ENCODE assay signal across 9 mouse cellular contexts in genomic region chr6:54917523-54917922, GRCm38 (mm10). TPM values are rescaled to one million over a fixed set of nuclear protein-coding genes. Genes with fewer than 3 reads are reported as not detected.
DNase-seq lines count a peak whose midpoint lies in the region; ATAC-seq and TF ChIP-seq lines count a peak whose summit lies in the region.
"Had no signal": no experiment of that assay in that cellular context is flagged by ENCODE, and none has a peak within 500 bp of the region (broad histone marks: within the 10 kb centered on the region; RNA-seq: fewer than 3 reads in every experiment).

No protein-coding gene starts in this region.

- no peak overlapping the region for H3K9ac ChIP-seq in liver, adult 2 months (ENCODE audit: low read depth, low read length)
- no peak overlapping the region for H3K9ac ChIP-seq in liver, embryonic 11.5 days (ENCODE audit: low read depth, low read length)
- H3K9ac ChIP-seq in heart, embryonic 16.5 days (ENCODE audit: low read length) = no peak overlapping the region

- H3K27me3 ChIP-seq in liver, adult 2 months (ENCODE audit: control insufficient read depth, insufficient read depth, low read length) = no peaks in the 10 kb centered on the region
- no peaks in the 10 kb centered on the region for H3K27me3 ChIP-seq in liver, embryonic 11.5 days (replicated peaks; ENCODE audit: control insufficient read depth, insufficient read depth, low read length)
- H3K27me3 ChIP-seq in heart, embryonic 16.5 days (ENCODE audit: control insufficient read depth, insufficient read depth, low read length) = no peaks in the 10 kb centered on the region

- H3K4me3 ChIP-seq in liver, adult 2 months (ENCODE audit: insufficient read depth, low read depth, low read length) = no peak overlapping the region
- no peak overlapping the region for H3K4me3 ChIP-seq in liver, embryonic 11.5 days (ENCODE audit: low read depth, low read length)
- no peak overlapping the region for H3K4me3 ChIP-seq in heart, embryonic 16.5 days (ENCODE audit: low read length)
- H3K4me3 ChIP-seq: erythroblast, embryonic 14.5 days had no signal

- no peaks in the 10 kb centered on the region for H3K79me2 ChIP-seq in liver, adult 2 months (ENCODE audit: control insufficient read depth, insufficient read depth, low read length)

- peak; percentile 46 for DNase-seq in liver, adult 2 months (ENCODE audit: extremely low read depth, low read depth, low spot score)
- DNase-seq in liver, embryonic 11.5 days (ENCODE audit: low spot score) = no peak
- peak; percentile 24 for DNase-seq in MN1 (ENCODE audit: low spot score)
- DNase-seq in cerebellum, postnatal 36 days = peak; percentile 15 to 19
- DNase-seq in layer of hippocampus, postnatal 14 days (ENCODE audit: low spot score in 2 of 2) = peak; percentile 20 to 47
- peak; percentile 37 for DNase-seq in mesoderm, embryonic 11.5 days (ENCODE audit: low read depth, low spot score)
- DNase-seq in thymus, postnatal 36 days = peak; percentile 55 to 56

- H3K36me3 ChIP-seq in liver, adult 2 months (ENCODE audit: control insufficient read depth, insufficient read depth, low read length) = no peaks in the 10 kb centered on the region
- H3K36me3 ChIP-seq in liver, embryonic 11.5 days (ENCODE audit: control insufficient read depth, insufficient read depth, low read length) = no peaks in the 10 kb centered on the region
- H3K36me3 ChIP-seq in heart, embryonic 16.5 days (ENCODE audit: control insufficient read depth, insufficient read depth) = no peaks in the 10 kb centered on the region

- 33% methylated on average over 4 of the region's 4 CpGs for WGBS in liver, adult 2 months
- 25% methylated on average over 4 of the region's 4 CpGs for WGBS in liver, embryonic 11.5 days
- 19% methylated on average over 4 of the region's 4 CpGs for WGBS in heart, embryonic 16.5 days

- H3K4me1 ChIP-seq in liver, adult 2 months (ENCODE audit: control insufficient read depth, insufficient read depth, low read length) = no peaks in the 10 kb centered on the region
- no peaks in the 10 kb centered on the region for H3K4me1 ChIP-seq in liver, embryonic 11.5 days (replicated peaks; ENCODE audit: control insufficient read depth, insufficient read depth, low read length)
- no peaks in the 10 kb centered on the region for H3K4me1 ChIP-seq in heart, embryonic 16.5 days (ENCODE audit: control insufficient read depth, insufficient read depth, low read length)

- no peak for TF ChIP-seq POLR2A in liver, adult 2 months (IDR thresholded peaks at IDR 0.05; ENCODE audit: extremely low read depth, insufficient read depth, low read length)

- no peak overlapping the region for H3K4me2 ChIP-seq in liver, embryonic 11.5 days
- no peak overlapping the region for H3K4me2 ChIP-seq in heart, embryonic 16.5 days (ENCODE audit: low read depth, low read length)

- TF ChIP-seq CTCF in liver, adult 2 months (IDR thresholded peaks at IDR 0.05; ENCODE audit: low read depth, low read length) = peak; percentile 65

- no peaks in the 10 kb centered on the region for H3K9me3 ChIP-seq in liver, embryonic 11.5 days (ENCODE audit: control insufficient read depth, low read length)
- H3K9me3 ChIP-seq in heart, embryonic 16.5 days (replicated peaks; ENCODE audit: control insufficient read depth, low read length) = no peaks in the 10 kb centered on the region

- no peak for ATAC-seq in liver, embryonic 11.5 days (replicated peaks; ENCODE audit: low FRiP score)
- peak; percentile 41; the same call in 1 of the 2 replicates for ATAC-seq in heart, embryonic 16.5 days (replicated peaks; ENCODE audit: extremely low read depth, insufficient read depth, low FRiP score)

- no peak overlapping the region for H3K27ac ChIP-seq in liver, adult 2 months (replicated peaks; ENCODE audit: insufficient read depth, low read depth, low read length)
- no peak overlapping the region for H3K27ac ChIP-seq in liver, embryonic 11.5 days (ENCODE audit: low read depth, low read length)
- no peak overlapping the region for H3K27ac ChIP-seq in heart, embryonic 16.5 days (ENCODE audit: low read length)

RNA-seq across cellular contexts. Expression of gene Nod1, which starts 54.9 kb away (rescaled TPM):
- total RNA-seq in liver, adult 2 months (2014; rRNA removed) = 7.0 and 12.1 TPM in 2 replicates
- polyA plus RNA-seq in liver, adult 2 months (2012; rRNA removed) = 8.1 and 8.4 TPM in 2 replicates
- polyA plus RNA-seq in liver, embryonic 11.5 days (2014; fragmentation: Nextera tagmentation; extraction: Ambion mirVana) = 2.1 and 2.9 TPM in 2 replicates
- polyA plus RNA-seq in heart, embryonic 16.5 days (2015; fragmentation: Nextera tagmentation; extraction: Ambion mirVana) = 6.3 and 6.8 TPM in 2 replicates
- 1 to 10 TPM; 4.3 to 5.6 TPM for total RNA-seq in layer of hippocampus, postnatal 14 days (2021)
